Mouse (Mus musculus): ENCODE data around the gene Trak2.
"Not testable (repeated sequence)": the region's sequence is repeated elsewhere in the genome, so short reads cannot be mapped to it uniquely, and the experiment has no call there.

Trak2 gene

GRCm38 (mm10) chr1:58889826-58890546 lies 83.2 kb downstream of the Trak2 start:
- no peak for DNase-seq (ENCODE audit: low read depth, low spot score)

GRCm38 (mm10) chr1:58885646-58886045 lies 87.6 kb downstream of the Trak2 start:
- no peak for DNase-seq (ENCODE audit: low read depth, low spot score)

- DNase-seq (ENCODE audit: low read depth, low spot score) = not testable (repeated sequence)
Measured at GRCm38 (mm10) chr1:58883279-58883678, 90.0 kb downstream of the Trak2 start.

DNA sequence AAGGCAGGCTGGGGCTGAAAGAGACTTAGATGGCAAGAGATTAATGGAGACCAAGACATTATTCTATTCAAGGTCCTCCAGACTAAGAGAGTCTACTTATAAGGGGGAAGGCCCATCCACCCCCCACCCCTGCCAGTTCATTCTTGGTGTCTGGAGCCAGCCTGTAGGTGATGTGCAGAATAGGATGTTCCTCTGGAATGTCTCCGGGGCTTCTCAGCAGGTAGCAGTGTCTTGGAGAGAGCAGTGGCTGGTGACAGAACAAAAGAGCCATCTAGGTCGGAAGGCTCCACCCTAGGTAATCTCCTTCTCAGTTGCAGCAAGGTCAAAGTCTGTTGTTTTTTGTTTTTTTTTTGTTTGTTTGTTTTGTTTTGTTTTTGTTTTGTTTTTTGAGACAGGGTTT lies 93.9 kb downstream of the Trak2 start:
- DNase-seq (ENCODE audit: low read depth, low spot score) = not testable (repeated sequence)

DNA sequence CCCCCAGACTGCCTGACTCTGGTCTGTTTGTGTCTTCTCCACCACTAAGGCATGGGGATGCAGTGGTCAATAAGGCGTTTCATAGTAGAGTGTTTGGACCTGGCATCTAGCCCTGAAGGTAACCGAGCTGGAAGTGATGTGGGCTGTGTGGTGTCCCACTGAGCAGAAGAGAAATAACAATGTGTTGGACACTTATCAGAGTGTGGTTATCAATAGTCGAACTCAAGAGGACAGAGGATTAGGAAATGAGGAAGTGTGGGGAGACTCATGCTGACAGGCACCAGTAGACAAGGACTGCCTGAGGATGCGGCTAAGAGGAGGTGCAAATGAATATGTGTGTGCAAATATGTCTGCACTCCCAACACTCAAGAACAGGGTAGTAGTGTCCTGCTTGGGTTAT lies 96.7 kb downstream of the Trak2 start:
- DNase-seq (ENCODE audit: low read depth, low spot score) = not testable (repeated sequence)

- not testable (repeated sequence) for DNase-seq (ENCODE audit: low read depth, low spot score)
Measured at GRCm38 (mm10) chr1:58860586-58860985, 112.6 kb downstream of the Trak2 start.

DNA sequence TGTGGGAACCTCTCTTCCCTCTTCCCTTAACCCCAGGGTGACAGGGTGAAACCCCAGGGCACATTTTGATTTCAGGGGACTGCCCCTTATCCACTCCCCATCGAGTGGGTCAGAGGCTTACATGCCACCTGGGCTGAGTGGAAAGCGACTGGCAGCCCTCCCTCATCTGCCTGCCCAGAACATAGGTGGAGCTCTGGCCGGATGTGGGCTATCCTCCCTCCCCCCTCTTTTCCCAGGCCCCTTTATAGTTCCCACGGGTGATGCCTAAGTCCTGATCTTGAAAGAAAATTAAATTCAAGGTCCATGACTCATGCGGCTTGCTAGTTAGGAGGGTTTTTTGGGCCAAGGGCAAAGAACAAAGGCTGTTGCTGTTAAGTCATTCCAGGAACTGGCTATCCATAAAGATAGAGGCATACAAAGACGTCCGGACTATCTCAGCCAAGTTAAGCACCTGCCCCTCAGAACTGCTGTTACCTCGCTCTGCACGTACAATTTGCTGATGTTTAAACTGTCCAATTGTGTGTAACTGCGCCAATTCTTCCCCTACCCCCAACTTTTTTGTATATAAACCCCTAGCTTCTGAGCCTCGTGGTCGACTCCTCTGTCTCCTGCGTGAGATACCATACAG lies 113.4 kb downstream of the Trak2 start:
- DNase-seq (ENCODE audit: low read depth, low spot score) = not testable (repeated sequence)

- DNase-seq (ENCODE audit: low read depth, low spot score) = not testable (repeated sequence)
Measured at GRCm38 (mm10) chr1:58859131-58859530, 114.1 kb downstream of the Trak2 start.

GRCm38 (mm10) chr1:58856811-58857210 lies 116.4 kb downstream of the Trak2 start:
- DNase-seq (ENCODE audit: low read depth, low spot score) = not testable (repeated sequence)

Measured in brain, embryonic 18.5 days (tissue).